Mouse (Mus musculus) midbrain, embryonic 15.5 days (tissue): ENCODE results near the gene Actr8. TPM values are rescaled to one million over a fixed set of nuclear protein-coding genes. Genes with fewer than 3 reads are reported as not detected.

Source experiments
- ATAC-seq: fragments of 200-750 bp; cut with Nextera tagmentation; replicated peaks from 2 replicates; pipeline ENCODE4 v1.8.0; 2017; ENCODE audit warnings: moderate TSS enrichment
- H3K27ac ChIP-seq: fragments of 300-500 bp; sonication (generic); 2 replicates; pipeline ENCODE4 v1.5.1; 2015; ENCODE audit warnings: mild to moderate bottlenecking, inconsistent platforms
- H3K27me3 ChIP-seq: fragments of 300-500 bp; sonication (generic); replicated peaks from 2 replicates; pipeline ENCODE4 v1.6.1; 2015; ENCODE audit warnings: inconsistent platforms
- H3K36me3 ChIP-seq: fragments of 300-500 bp; sonication (generic); replicated peaks from 2 replicates; pipeline ENCODE4 v1.6.1; 2015; ENCODE audit warnings: inconsistent platforms
- H3K4me1 ChIP-seq: fragments of 300-500 bp; sonication (generic); 2 replicates; pipeline ENCODE4 v1.6.1; 2015; ENCODE audit warnings: inconsistent platforms
- H3K4me2 ChIP-seq: fragments of 300-500 bp; sonication (generic); 2 replicates; pipeline ENCODE4 v1.6.1; 2015; ENCODE audit warnings: inconsistent platforms, mild to moderate bottlenecking, moderate library complexity
- H3K4me3 ChIP-seq: fragments of 300-500 bp; sonication (generic); 2 replicates; pipeline ENCODE4 v1.5.1; 2015; ENCODE audit warnings: mild to moderate bottlenecking, inconsistent platforms
- H3K9ac ChIP-seq: fragments of 300-500 bp; sonication (generic); 2 replicates; pipeline ENCODE4 v1.6.1; 2015; ENCODE audit warnings: mild to moderate bottlenecking, inconsistent platforms
- H3K9me3 ChIP-seq: fragments of 300-500 bp; sonication (generic); 2 replicates; pipeline ENCODE4 v1.6.1; 2016; ENCODE audit warnings: inconsistent platforms
- WGBS: fragments of 180-500 bp; shearing (Covaris S2); methylation state at CpG from one replicate; pipeline ENCODE4 v1.1.7; 2015; ENCODE audit warnings: mixed read lengths; 5-methylcytosine and 5-hydroxymethylcytosine counted together
- polyA plus RNA-seq: library from polyadenylated mRNA; unstranded; fragments of >200 nt; fragmentation: Nextera tagmentation; extraction: Ambion mirVana; gene quantifications from 2 replicates; pipeline ENCODE4 v1.2.1, GENCODE M21; 2015

Gene Actr8
- 84.8 and 86.1 TPM in 2 replicates for polyA plus RNA-seq

DNA sequence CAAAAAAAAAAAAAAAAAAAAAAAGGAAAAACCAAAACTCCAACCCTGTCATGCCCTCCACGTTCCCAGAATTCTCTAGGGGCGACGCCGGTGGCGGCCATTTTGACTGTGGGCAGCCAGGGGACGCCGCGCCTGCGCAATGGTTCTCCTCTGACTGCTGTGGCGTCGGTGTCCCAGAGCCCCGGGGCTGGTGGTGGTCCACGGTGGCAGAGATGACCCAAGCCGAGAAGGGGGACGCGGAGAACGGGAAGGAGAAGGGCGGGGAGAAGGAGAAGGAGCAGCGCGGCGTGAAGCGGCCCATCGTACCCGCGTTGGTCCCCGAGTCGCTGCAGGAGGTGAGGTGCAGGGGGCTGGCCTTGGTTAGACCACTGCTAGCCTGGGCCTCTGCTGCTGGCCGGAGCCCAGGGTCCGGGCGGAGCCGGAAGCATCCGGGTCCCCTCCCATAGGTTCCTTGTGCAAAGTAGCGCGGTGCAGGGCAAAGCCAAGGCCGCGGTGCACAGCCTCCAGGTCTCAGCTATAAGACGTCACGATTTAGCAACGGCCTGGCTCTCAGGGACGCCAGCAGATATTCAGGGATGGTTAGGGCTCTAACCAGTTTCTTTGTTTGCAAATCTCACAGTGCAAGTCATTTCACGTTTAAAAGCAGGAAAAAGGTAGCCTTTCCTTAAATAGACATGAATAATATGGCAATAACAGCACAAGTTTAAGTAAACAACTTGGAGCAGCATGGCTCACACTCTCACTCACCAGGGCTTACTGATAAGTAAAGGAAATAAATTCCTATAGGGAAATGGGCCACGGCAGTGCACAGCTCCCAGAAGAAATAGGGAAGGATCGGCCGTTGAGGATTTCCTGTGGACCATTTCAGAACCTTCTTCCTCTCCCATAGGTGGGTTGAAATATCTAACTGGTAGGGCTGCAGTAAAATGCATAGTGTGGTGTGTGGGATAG is at the start of gene Actr8:
Actr8 (plus strand) TSS at position 84 of the 951 bp plus-strand sequence.
- Histone ChIP-seq H3K36me3 (peaks cover 44% of the 10 kb centered on the region), H3K9me3 (no peaks in the 10 kb centered on the region), H3K9ac (peak within 1 kb of the TSS; percentile 93), H3K27me3 (no peaks in the 10 kb centered on the region), H3K27ac (peak within 1 kb of the TSS; percentile 87), H3K4me3 (peak within 1 kb of the TSS; percentile 69), H3K4me1 (peaks cover 10% of the 10 kb centered on the region), H3K4me2 (peak within 1 kb of the TSS; percentile 69)
- peak; percentile 94 for ATAC-seq
- 2% methylated on average over 44 of the region's 44 CpGs for WGBS

DNA sequence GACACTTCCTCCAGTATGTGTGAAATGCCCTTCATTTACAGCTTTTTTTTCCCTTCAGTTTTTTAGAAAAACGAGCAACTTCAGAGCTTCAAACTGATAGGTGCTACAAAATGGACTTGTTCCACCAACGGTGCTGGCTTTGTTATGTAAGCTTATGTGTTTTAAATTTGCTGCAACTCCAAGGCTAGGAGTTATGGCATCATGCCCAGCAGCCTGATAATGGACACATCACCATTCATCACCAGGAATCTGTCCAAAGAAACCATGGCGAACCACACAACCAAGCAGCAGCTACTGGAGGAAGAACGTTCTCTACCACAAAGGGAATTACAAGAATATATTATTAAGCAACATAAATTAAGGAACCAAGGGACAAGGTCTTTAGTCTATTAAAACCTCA is 49.2 kb upstream of the Actr8 start:
- WGBS = 65% methylated on average over 4 of the region's 4 CpGs
- Histone ChIP-seq H3K27ac (no peak overlapping the region), H3K4me2 (no peak overlapping the region), H3K4me1 (no peaks in the 10 kb centered on the region), H3K9me3 (no peaks in the 10 kb centered on the region), H3K27me3 (no peaks in the 10 kb centered on the region), H3K36me3 (no peaks in the 10 kb centered on the region), H3K4me3 (no peak overlapping the region), H3K9ac (no peak overlapping the region)
- no peak for ATAC-seq

DNA sequence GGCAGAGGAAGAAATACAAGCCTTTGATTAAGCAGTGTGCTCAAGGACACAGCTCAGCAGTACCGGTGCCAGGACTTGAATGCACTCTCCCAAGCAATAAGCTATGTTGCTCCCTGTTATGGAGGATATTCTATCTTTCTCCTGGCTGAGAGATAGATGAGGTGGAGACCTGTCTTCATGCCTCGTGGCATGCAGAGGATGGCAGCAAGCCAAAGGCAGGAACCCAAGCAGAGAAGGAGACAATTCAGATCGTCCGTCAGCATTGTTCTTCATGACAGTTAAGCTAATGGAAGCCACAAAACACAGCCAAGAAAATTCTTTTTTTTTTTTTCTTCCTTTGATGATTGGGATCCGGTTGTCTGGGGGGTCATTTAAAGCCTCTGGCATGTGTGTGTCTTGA is 42.6 kb upstream of the Actr8 start:
- H3K4me2 ChIP-seq = no peak overlapping the region
- WGBS = 58% methylated on average over 5 of the region's 5 CpGs
- no peak overlapping the region for H3K27ac ChIP-seq
- H3K9ac ChIP-seq = no peak overlapping the region
- no peak overlapping the region for H3K4me3 ChIP-seq
- H3K36me3 ChIP-seq = no peaks in the 10 kb centered on the region
- H3K27me3 ChIP-seq = no peaks in the 10 kb centered on the region
- H3K9me3 ChIP-seq = no peaks in the 10 kb centered on the region
- peaks cover 16% of the 10 kb centered on the region for H3K4me1 ChIP-seq
- no peak for ATAC-seq

DNA sequence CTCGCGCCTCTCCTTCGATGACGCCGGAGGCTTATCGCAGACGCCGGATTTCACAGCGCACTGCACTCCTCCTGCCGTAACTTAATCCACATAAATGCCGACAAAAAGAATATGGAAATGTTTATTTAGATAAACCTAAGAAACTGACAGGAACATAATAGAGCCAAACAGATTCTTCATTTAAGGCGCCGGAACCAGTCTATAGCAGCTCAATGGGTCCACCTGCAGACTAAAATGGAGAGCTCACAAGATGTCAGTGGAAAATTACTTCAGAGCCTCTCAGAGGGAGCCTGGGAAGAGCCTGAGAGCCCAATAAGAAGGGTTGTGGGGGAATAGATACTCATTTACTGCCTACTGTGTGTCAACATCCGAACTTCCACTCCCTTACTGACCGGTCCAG is 40.7 kb upstream of the Actr8 start:
- 53% methylated on average over 15 of the region's 15 CpGs for WGBS
- Histone ChIP-seq H3K4me2 (peak overlapping the region; percentile 31), H3K36me3 (no peaks in the 10 kb centered on the region), H3K27ac (no peak overlapping the region), H3K27me3 (no peaks in the 10 kb centered on the region; the same call in 1 of the 2 replicates), H3K4me3 (no peak overlapping the region), H3K9ac (no peak overlapping the region), H3K4me1 (peaks cover 16% of the 10 kb centered on the region), H3K9me3 (no peaks in the 10 kb centered on the region)
- ATAC-seq = 0 out of 2 replicates have a peak, but pooled peaks have one; percentile 72

DNA sequence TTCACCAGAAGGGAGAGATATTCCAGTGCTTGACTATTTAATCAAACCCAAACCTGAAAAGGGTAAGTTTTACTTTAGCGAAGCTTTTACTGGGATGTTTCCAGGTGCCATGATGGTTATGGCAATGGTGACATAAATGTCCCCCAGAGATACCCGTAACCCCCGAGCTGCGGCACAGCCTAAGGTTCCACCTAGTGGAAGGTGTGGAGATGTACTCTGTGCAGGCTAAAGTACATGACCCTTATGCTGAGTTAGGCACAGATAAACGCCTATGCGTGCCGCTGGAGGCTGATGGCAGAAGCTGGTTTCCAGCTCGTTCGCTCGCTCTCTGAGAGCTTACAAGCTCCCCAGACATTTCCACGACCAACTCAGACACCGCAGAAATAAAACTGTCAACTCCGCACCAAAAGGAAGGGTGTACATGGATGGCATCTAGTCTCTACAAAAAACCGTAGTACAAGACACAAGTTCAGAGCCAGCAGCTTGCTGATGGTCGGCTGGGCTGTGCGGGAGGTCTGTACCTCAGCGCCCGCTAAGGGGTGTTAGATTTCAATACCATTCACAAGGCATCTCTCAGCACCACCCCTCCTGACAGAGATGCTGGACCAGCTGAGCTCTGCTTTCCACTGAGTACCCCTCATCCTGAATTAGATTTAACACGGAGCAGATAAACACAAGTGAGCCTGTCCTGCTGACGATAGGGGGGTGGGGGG is 38.4 kb upstream of the Actr8 start:
- Histone ChIP-seq H3K9me3 (no peaks in the 10 kb centered on the region), H3K36me3 (no peaks in the 10 kb centered on the region), H3K27me3 (no peaks in the 10 kb centered on the region; the same call in 1 of the 2 replicates), H3K4me3 (peak overlapping the region; percentile 6; the same call in 1 of the 2 replicates), H3K9ac (no peak overlapping the region), H3K27ac (no peak overlapping the region), H3K4me2 (peak overlapping the region; percentile 37), H3K4me1 (peaks cover 16% of the 10 kb centered on the region)
- 39% methylated on average over 20 of the region's 20 CpGs for WGBS
- peak; percentile 45; the same call in 1 of the 2 replicates for ATAC-seq

DNA sequence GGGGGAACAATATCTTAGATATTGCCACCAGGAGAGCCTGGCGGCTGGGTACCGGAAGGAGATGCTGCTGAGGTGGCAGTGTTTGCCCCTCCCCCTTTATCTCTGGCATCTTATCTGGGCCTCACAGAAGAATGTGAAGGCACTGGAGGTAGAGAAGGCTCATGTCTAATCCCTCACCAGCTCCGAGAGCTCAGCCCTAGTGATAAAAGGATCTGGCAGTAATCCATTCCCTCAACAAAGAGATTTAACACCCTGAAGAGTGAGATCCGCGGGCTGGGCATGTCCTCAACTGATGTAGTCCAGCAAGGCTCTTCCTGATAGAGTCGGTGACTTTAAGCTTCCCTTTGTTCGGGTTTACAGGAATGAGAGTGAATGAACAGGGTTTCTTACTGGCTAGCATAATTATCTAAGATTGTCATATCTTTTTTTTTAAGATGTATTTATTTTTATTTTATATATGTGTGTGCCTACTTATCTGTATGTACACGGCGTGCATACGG is 37.8 kb upstream of the Actr8 start:
- no peak overlapping the region for H3K27ac ChIP-seq
- peak; percentile 72 for ATAC-seq
- WGBS = 8% methylated on average over 10 of the region's 10 CpGs
- H3K4me1 ChIP-seq = peaks cover 16% of the 10 kb centered on the region
- peak overlapping the region; percentile 6; the same call in 1 of the 2 replicates for H3K4me3 ChIP-seq
- peak overlapping the region; percentile 37 for H3K4me2 ChIP-seq
- H3K9me3 ChIP-seq = no peaks in the 10 kb centered on the region
- no peaks in the 10 kb centered on the region; the same call in 1 of the 2 replicates for H3K27me3 ChIP-seq
- H3K9ac ChIP-seq = no peak overlapping the region
- no peaks in the 10 kb centered on the region for H3K36me3 ChIP-seq

DNA sequence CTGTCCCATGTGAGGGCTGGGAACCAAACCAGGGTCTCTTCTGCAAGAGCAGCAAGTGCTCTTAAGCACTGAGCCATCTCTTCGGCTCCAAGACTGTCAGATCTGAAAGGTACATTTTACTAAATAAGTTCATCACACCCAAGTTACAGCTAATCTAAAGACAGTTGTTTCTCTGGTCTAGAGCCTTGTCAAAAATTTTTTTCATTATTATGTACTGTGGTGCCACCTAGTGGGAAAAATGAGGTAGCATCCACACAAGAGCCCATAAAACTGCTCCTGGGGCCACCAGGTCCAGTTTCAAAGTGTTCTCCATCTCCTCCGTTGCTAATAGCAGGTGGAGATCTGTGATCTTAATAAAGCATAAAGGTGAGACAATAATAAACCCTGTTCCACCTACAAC is 37.3 kb upstream of the Actr8 start:
- H3K9me3 ChIP-seq = no peaks in the 10 kb centered on the region
- H3K4me1 ChIP-seq = peaks cover 16% of the 10 kb centered on the region
- no peaks in the 10 kb centered on the region; the same call in 1 of the 2 replicates for H3K27me3 ChIP-seq
- WGBS = 10% methylated on average over 2 of the region's 2 CpGs
- H3K4me3 ChIP-seq = no peak overlapping the region
- peak; percentile 14; the same call in 1 of the 2 replicates for ATAC-seq
- peak overlapping the region; percentile 37; the same call in 1 of the 2 replicates for H3K4me2 ChIP-seq
- H3K36me3 ChIP-seq = no peaks in the 10 kb centered on the region
- H3K9ac ChIP-seq = no peak overlapping the region
- no peak overlapping the region for H3K27ac ChIP-seq

DNA sequence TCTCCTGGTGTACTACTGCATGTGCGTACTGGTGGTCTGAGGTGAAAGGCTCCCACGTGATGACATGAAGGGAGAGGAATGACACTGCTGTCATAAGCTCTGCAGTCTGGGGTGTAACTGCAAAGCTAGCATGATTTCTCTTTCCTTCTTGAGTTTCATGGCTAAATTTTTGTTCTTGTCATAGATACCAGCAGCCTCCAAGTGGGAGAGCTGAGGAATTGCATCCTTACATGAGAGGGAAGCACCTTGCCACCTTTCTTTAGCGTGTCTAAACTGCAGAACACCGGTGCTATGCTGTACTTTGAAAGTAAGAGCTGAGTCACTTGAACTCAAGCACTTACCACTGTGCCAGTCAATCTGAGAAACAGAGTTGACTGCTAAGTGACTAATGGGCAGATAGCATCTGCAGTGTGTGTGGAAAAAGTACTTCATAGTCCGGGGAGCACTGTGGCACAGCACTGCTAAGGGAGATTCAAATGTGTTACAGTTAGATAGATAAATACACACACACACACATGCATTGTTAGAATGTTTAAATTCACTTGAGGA is 31.3 kb upstream of the Actr8 start:
- H3K4me2 ChIP-seq = no peak overlapping the region
- H3K27me3 ChIP-seq = no peaks in the 10 kb centered on the region
- no peak overlapping the region for H3K27ac ChIP-seq
- H3K9me3 ChIP-seq = no peaks in the 10 kb centered on the region
- H3K9ac ChIP-seq = no peak overlapping the region
- H3K4me1 ChIP-seq = no peaks in the 10 kb centered on the region
- no peaks in the 10 kb centered on the region for H3K36me3 ChIP-seq
- 79% methylated on average over 5 of the region's 5 CpGs for WGBS
- ATAC-seq = no peak
- no peak overlapping the region for H3K4me3 ChIP-seq

DNA sequence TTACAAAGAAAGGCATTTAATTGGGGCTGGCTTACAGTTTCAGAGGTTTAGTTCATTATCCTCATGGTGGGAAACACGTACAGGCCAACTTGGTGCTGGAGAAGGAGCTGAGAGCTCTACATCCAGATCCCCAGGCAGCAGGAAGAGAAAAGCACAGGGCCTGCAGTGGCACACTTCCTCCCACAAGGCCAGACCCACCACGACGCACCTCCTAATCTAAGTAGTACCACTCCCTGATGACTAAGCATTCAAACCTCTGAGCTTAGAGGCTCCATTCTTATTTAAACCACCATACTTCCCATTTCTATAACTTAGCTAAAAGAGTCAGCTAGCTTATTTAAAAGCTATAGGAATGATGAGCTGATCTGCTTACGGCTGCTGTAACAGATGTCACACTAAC is 27.3 kb upstream of the Actr8 start:
- ATAC-seq = no peak
- H3K36me3 ChIP-seq = no peaks in the 10 kb centered on the region
- no peak overlapping the region for H3K4me3 ChIP-seq

DNA sequence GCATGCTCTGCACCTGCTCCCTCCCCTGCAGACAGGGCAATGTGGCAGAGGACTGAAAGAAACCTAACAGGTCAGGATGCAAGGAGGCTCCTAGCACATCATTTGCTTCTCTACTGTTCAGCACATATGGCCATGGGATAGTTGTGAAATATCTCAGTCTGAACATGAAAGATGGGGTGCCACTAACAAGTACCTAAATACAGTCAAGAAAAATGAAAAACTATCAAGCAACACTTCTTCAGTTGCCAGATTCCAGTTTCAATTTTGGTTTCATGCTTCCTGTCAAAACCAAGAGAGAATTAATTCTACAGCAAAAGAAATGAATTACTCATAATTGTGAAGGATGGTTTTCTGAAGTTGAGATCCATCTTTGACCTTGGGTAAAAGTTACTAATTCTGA is 20.7 kb upstream of the Actr8 start:
- Histone ChIP-seq H3K27me3 (no peaks in the 10 kb centered on the region), H3K9me3 (no peaks in the 10 kb centered on the region), H3K27ac (no peak overlapping the region), H3K4me2 (no peak overlapping the region), H3K9ac (no peak overlapping the region), H3K36me3 (no peaks in the 10 kb centered on the region), H3K4me3 (no peak overlapping the region), H3K4me1 (no peaks in the 10 kb centered on the region)
- ATAC-seq = no peak

More for the DNA sequence above, 27.3 kb upstream of the Actr8 start:
- no peaks in the 10 kb centered on the region for H3K27me3 ChIP-seq
- no peak overlapping the region for H3K27ac ChIP-seq
- no peaks in the 10 kb centered on the region for H3K4me1 ChIP-seq
- no peak overlapping the region for H3K9ac ChIP-seq
- no peak overlapping the region for H3K4me2 ChIP-seq
- WGBS = 82% methylated on average over 4 of the region's 4 CpGs
- no peaks in the 10 kb centered on the region for H3K9me3 ChIP-seq

DNA sequence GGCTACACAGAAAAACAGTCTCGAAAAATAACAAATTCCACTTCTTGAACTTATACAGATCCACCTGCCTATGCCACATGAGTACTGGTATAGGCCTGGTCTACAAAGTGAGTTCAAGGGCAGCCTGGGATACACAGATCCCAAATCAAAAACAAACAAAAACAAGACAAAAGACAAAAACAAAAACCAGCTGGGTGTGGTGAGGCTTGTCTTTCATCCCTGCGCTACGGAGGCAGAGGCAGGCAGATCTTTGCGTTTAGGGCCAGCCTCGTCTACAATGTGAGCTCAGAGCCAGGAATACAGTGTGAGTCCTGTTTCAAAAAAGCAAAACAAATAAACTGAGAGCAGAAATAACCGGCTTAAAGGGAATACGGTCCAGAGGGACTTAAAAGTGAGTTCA is 10.5 kb upstream of the Actr8 start:
- H3K4me1 ChIP-seq = peaks cover 28% of the 10 kb centered on the region
- H3K27ac ChIP-seq = peak overlapping the region; percentile 81
- no peaks in the 10 kb centered on the region for H3K9me3 ChIP-seq
- H3K9ac ChIP-seq = peak overlapping the region; percentile 28
- peaks cover 10% of the 10 kb centered on the region for H3K36me3 ChIP-seq
- no peaks in the 10 kb centered on the region for H3K27me3 ChIP-seq
- H3K4me3 ChIP-seq = peak overlapping the region; percentile 93
- H3K4me2 ChIP-seq = peak overlapping the region; percentile 69
- peak; percentile 4 for ATAC-seq
- 64% methylated on average over 7 of the region's 7 CpGs for WGBS
